Mouse (Mus musculus) intestine, postnatal 0 days (tissue): Measurements from ENCODE around the gene Cux1. TPM values are rescaled to one million over a fixed set of nuclear protein-coding genes. Genes with fewer than 3 reads are reported as not detected.
A peak's percentile ranks its signal among the peaks of the same experiment; 100 is the strongest.

ENCODE experiments used
- ATAC-seq: fragments of 200-750 bp; cut with Nextera tagmentation; 2 replicates; pipeline ENCODE4 v1.8.0; 2017; ENCODE audit warnings: mild to moderate bottlenecking, moderate TSS enrichment, moderate library complexity
- H3K27ac ChIP-seq: fragments of 300-500 bp; sonication (generic); 2 replicates; pipeline ENCODE4 v1.5.1; 2014; ENCODE audit warnings: mild to moderate bottlenecking, low read depth, low read length, moderate library complexity
- H3K27me3 ChIP-seq: fragments of 300-500 bp; sonication (generic); replicated peaks from 2 replicates; pipeline ENCODE4 v1.6.1; 2014; ENCODE audit warnings: low read length, mixed read lengths; ENCODE audit not compliant: control insufficient read depth, insufficient read depth
- H3K36me3 ChIP-seq: fragments of 300-500 bp; sonication (generic); 2 replicates; pipeline ENCODE4 v1.6.1; 2014; ENCODE audit warnings: mild to moderate bottlenecking, moderate library complexity; ENCODE audit not compliant: control insufficient read depth, insufficient read depth
- H3K4me1 ChIP-seq: fragments of 300-500 bp; sonication (generic); replicated peaks from 2 replicates; pipeline ENCODE4 v1.6.1; 2014; ENCODE audit warnings: antibody characterized with exemption, low read length, mixed read lengths; ENCODE audit not compliant: control insufficient read depth, insufficient read depth
- H3K4me2 ChIP-seq: fragments of 300-500 bp; sonication (generic); replicated peaks from 2 replicates; pipeline ENCODE4 v1.6.1; 2014; ENCODE audit warnings: low read depth, mild to moderate bottlenecking, moderate library complexity
- H3K4me3 ChIP-seq: fragments of 300-500 bp; sonication (generic); 2 replicates; pipeline ENCODE4 v1.5.1; 2014; ENCODE audit warnings: low read depth, low read length
- H3K9ac ChIP-seq: fragments of 300-500 bp; sonication (generic); 2 replicates; pipeline ENCODE4 v1.6.1; 2014; ENCODE audit warnings: mild to moderate bottlenecking, low read depth, low read length
- H3K9me3 ChIP-seq: fragments of 300-500 bp; sonication (generic); 2 replicates; pipeline ENCODE4 v1.6.1; 2016; ENCODE audit warnings: mixed run types; ENCODE audit not compliant: control insufficient read depth
- CTCF ChIP-seq: sonication (generic); IDR thresholded peaks from 2 replicates; pipeline ENCODE4 v1.5.1; 2016; ENCODE audit warnings: low read depth, mild to moderate bottlenecking, control low read depth, antibody characterized with exemption, moderate library complexity
- WGBS: fragments of 180-500 bp; shearing (Covaris S2); extraction: QIAGEN DNeasy Blood & Tissue Kit; methylation state at CpG from one replicate; pipeline ENCODE4 v1.1.7; 2014; 5-methylcytosine and 5-hydroxymethylcytosine counted together
- polyA plus RNA-seq: library from polyadenylated mRNA; unstranded; fragments of >200 nt; fragmentation: Nextera tagmentation; extraction: Ambion mirVana; gene quantifications from 2 replicates; pipeline ENCODE4 v1.2.1, GENCODE M21; 2015

Gene Cux1
- polyA plus RNA-seq, 1 experiment from 2014 or later = 29.4 TPM

GRCm38 (mm10) chr5:136570171-136570570, 2.9 kb upstream of the Cux1 start:
- TF ChIP-seq CTCF = no peak
- H3K36me3 ChIP-seq = no peaks in the 10 kb centered on the region
- ATAC-seq = no peak
- no peak overlapping the region for H3K4me3 ChIP-seq
- H3K4me1 ChIP-seq = no peaks in the 10 kb centered on the region
- no peak overlapping the region for H3K9ac ChIP-seq
- H3K27me3 ChIP-seq = peaks cover 11% of the 10 kb centered on the region; the same call in 1 of the 2 replicates
- H3K9me3 ChIP-seq = no peaks in the 10 kb centered on the region
- no peak overlapping the region for H3K27ac ChIP-seq
- 63% methylated on average over 7 of the region's 7 CpGs for WGBS
- no peak overlapping the region for H3K4me2 ChIP-seq

GRCm38 (mm10) chr5:136568776-136569175, 1.5 kb upstream of the Cux1 start:
- Histone ChIP-seq H3K4me2 (peak overlapping the region; percentile 100), H3K27me3 (peaks cover 11% of the 10 kb centered on the region; the same call in 1 of the 2 replicates), H3K36me3 (no peaks in the 10 kb centered on the region), H3K9me3 (no peaks in the 10 kb centered on the region), H3K9ac (no peak overlapping the region), H3K4me3 (peak overlapping the region; percentile 99), H3K4me1 (no peaks in the 10 kb centered on the region; the same call in 1 of the 2 replicates), H3K27ac (no peak overlapping the region)
- TF ChIP-seq CTCF = peak; percentile 84
- WGBS = under 1% methylated on average over 30 of the region's 36 CpGs
- ATAC-seq = peak; percentile 11; the same call in 1 of the 2 replicates

- no peaks in the 10 kb centered on the region for H3K36me3 ChIP-seq
- H3K4me2 ChIP-seq = peak overlapping the region; percentile 100
- TF ChIP-seq CTCF = no peak
- H3K9ac ChIP-seq = peak overlapping the region; percentile 80
- WGBS = under 1% methylated on average over 36 of the region's 36 CpGs
- no peak for ATAC-seq
- peak overlapping the region; percentile 99 for H3K4me3 ChIP-seq
- no peaks in the 10 kb centered on the region for H3K9me3 ChIP-seq
- H3K27ac ChIP-seq = no peak overlapping the region
- no peaks in the 10 kb centered on the region; the same call in 1 of the 2 replicates for H3K4me1 ChIP-seq
- H3K27me3 ChIP-seq = peaks cover 11% of the 10 kb centered on the region; the same call in 1 of the 2 replicates
Measured at GRCm38 (mm10) chr5:136568026-136568765, 906 bp upstream of the Cux1 start.

- H3K9ac ChIP-seq = peak overlapping the region; percentile 80
- peak overlapping the region; percentile 100 for H3K4me2 ChIP-seq
- WGBS = 1% methylated on average over 31 of the region's 31 CpGs
- H3K4me3 ChIP-seq = peak overlapping the region; percentile 99
- H3K27ac ChIP-seq = peak overlapping the region; percentile 86
- no peaks in the 10 kb centered on the region for H3K9me3 ChIP-seq
- ATAC-seq = peak; percentile 38
- peaks cover 11% of the 10 kb centered on the region; the same call in 1 of the 2 replicates for H3K27me3 ChIP-seq
- H3K4me1 ChIP-seq = peaks cover 7% of the 10 kb centered on the region; the same call in 1 of the 2 replicates
- H3K36me3 ChIP-seq = no peaks in the 10 kb centered on the region
- no peak for TF ChIP-seq CTCF
Measured at GRCm38 (mm10) chr5:136566812-136567175, 496 bp downstream of the Cux1 start.

- WGBS = under 1% methylated on average over 53 of the region's 79 CpGs
- H3K9ac ChIP-seq = peak overlapping the region; percentile 80
- ATAC-seq = peak; percentile 20
- peak overlapping the region; percentile 86 for H3K27ac ChIP-seq
- H3K9me3 ChIP-seq = no peaks in the 10 kb centered on the region
- TF ChIP-seq CTCF = peak; percentile 35
- H3K4me3 ChIP-seq = peak overlapping the region; percentile 99
- H3K36me3 ChIP-seq = no peaks in the 10 kb centered on the region
- peak overlapping the region; percentile 100 for H3K4me2 ChIP-seq
- peaks cover 7% of the 10 kb centered on the region; the same call in 1 of the 2 replicates for H3K4me1 ChIP-seq
- peaks cover 11% of the 10 kb centered on the region; the same call in 1 of the 2 replicates for H3K27me3 ChIP-seq
Measured at GRCm38 (mm10) chr5:136566001-136566811, 1.1 kb downstream of the Cux1 start.

- Histone ChIP-seq H3K27me3 (peaks cover 11% of the 10 kb centered on the region; the same call in 1 of the 2 replicates), H3K9me3 (no peaks in the 10 kb centered on the region), H3K27ac (peak overlapping the region; percentile 86; the same call in 1 of the 2 replicates), H3K4me1 (peaks cover 7% of the 10 kb centered on the region; the same call in 1 of the 2 replicates), H3K9ac (peak overlapping the region; percentile 80), H3K36me3 (no peaks in the 10 kb centered on the region), H3K4me3 (peak overlapping the region; percentile 99), H3K4me2 (peak overlapping the region; percentile 100)
- no peak for TF ChIP-seq CTCF
- WGBS = 2% methylated on average over 32 of the region's 32 CpGs
- ATAC-seq = no peak
Measured at GRCm38 (mm10) chr5:136565311-136565811, 1.9 kb downstream of the Cux1 start.
